Mouse (Mus musculus) stomach, postnatal 0 days (tissue): ENCODE measurements around the gene Gm27029. TPM values are rescaled to one million over a fixed set of nuclear protein-coding genes. Genes with fewer than 3 reads are reported as not detected.
"Not testable (repeated sequence)": the region's sequence is repeated elsewhere in the genome, so short reads cannot be mapped to it uniquely, and the experiment has no call there.

Source experiments
- ATAC-seq: fragments of 200-750 bp; cut with Nextera tagmentation; 2 replicates; pipeline ENCODE4 v1.8.0; 2017; ENCODE audit not compliant: low FRiP score, low TSS enrichment
- DNase-seq: peaks from one replicate; pipeline ENCODE4 v3.0.0-alpha.2; 2016; ENCODE audit warnings: low spot score
- H3K27ac ChIP-seq: fragments of 300-500 bp; sonication (generic); replicated peaks from 2 replicates; pipeline ENCODE4 v1.5.1; 2014; ENCODE audit warnings: mild to moderate bottlenecking, control low read depth
- H3K27me3 ChIP-seq: fragments of 300-500 bp; sonication (generic); 2 replicates; pipeline ENCODE4 v1.6.1; 2014; ENCODE audit warnings: low read length; ENCODE audit not compliant: control insufficient read depth, insufficient read depth
- H3K36me3 ChIP-seq: fragments of 300-500 bp; sonication (generic); 2 replicates; pipeline ENCODE4 v1.6.1; 2014; ENCODE audit warnings: low read length, mixed read lengths; ENCODE audit not compliant: control insufficient read depth, insufficient read depth
- H3K4me1 ChIP-seq: fragments of 300-500 bp; sonication (generic); replicated peaks from 2 replicates; pipeline ENCODE4 v1.6.1; 2014; ENCODE audit warnings: antibody characterized with exemption; ENCODE audit not compliant: control insufficient read depth, insufficient read depth
- H3K4me2 ChIP-seq: fragments of 300-500 bp; sonication (generic); replicated peaks from 2 replicates; pipeline ENCODE4 v1.6.1; 2014; ENCODE audit warnings: low read depth, mild to moderate bottlenecking, control low read depth, moderate library complexity
- H3K4me3 ChIP-seq: fragments of 300-500 bp; sonication (generic); 2 replicates; pipeline ENCODE4 v1.5.1; 2014; ENCODE audit warnings: low read depth, low read length, control low read depth
- H3K9ac ChIP-seq: fragments of 300-500 bp; sonication (generic); 2 replicates; pipeline ENCODE4 v1.6.1; 2014; ENCODE audit warnings: mild to moderate bottlenecking, low read length, control low read depth, mixed read lengths
- H3K9me3 ChIP-seq: fragments of 300-500 bp; sonication (generic); 2 replicates; pipeline ENCODE4 v1.6.1; 2016; ENCODE audit warnings: low read length; ENCODE audit not compliant: control insufficient read depth
- CTCF ChIP-seq: IDR thresholded peaks from 2 replicates; pipeline ENCODE4 v1.5.1; 2016; ENCODE audit warnings: antibody characterized with exemption, low read depth, mild to moderate bottlenecking, moderate library complexity
- EP300 ChIP-seq: optimal IDR thresholded peaks from 2 replicates; pipeline ENCODE3; 2016; ENCODE audit warnings: antibody characterized with exemption
- WGBS: fragments of 180-500 bp; shearing (Covaris S2); extraction: QIAGEN DNeasy Blood & Tissue Kit; methylation state at CpG from one replicate; pipeline ENCODE4 v1.1.7; 2014; 5-methylcytosine and 5-hydroxymethylcytosine counted together
- polyA plus RNA-seq: library from polyadenylated mRNA; unstranded; fragments of >200 nt; fragmentation: Nextera tagmentation; extraction: Ambion mirVana; gene quantifications from 2 replicates; pipeline ENCODE4 v1.2.1, GENCODE M21; 2015

Gm27029 gene
- polyA plus RNA-seq, 1 experiment from 2014 or later, result 3.1 TPM

GRCm38 (mm10) chr11:101381817-101382216, 42.8 kb downstream of the Gm27029 start:
- ATAC-seq, result no peak
- no peak for DNase-seq

GRCm38 (mm10) chr11:101378926-101379325, 45.7 kb downstream of the Gm27029 start:
- no peak for TF ChIP-seq CTCF
- TF ChIP-seq EP300, result no peak
- Histone ChIP-seq H3K4me2 (no peak overlapping the region), H3K36me3 (no peaks in the 10 kb centered on the region), H3K27me3 (no peaks in the 10 kb centered on the region), H3K27ac (no peak overlapping the region), H3K4me3 (no peak overlapping the region), H3K9me3 (no peaks in the 10 kb centered on the region), H3K4me1 (no peaks in the 10 kb centered on the region), H3K9ac (no peak overlapping the region)
- WGBS, result 69% methylated on average over 6 of the region's 6 CpGs
- ATAC-seq, result no peak
- DNase-seq, result no peak

More at GRCm38 (mm10) chr11:101381817-101382216, 42.8 kb downstream of the Gm27029 start:
- no peak for TF ChIP-seq CTCF
- TF ChIP-seq EP300, result no peak
- Histone ChIP-seq H3K4me2 (no peak overlapping the region), H3K36me3 (no peaks in the 10 kb centered on the region), H3K4me3 (no peak overlapping the region), H3K9me3 (no peaks in the 10 kb centered on the region), H3K9ac (no peak overlapping the region), H3K4me1 (no peaks in the 10 kb centered on the region), H3K27me3 (no peaks in the 10 kb centered on the region), H3K27ac (no peak overlapping the region)
- 20% methylated on average over 4 of the region's 4 CpGs for WGBS

GRCm38 (mm10) chr11:101378196-101378595, 46.4 kb downstream of the Gm27029 start:
- H3K9me3 ChIP-seq, H3K9ac ChIP-seq, DNase-seq, H3K4me2 ChIP-seq, H3K36me3 ChIP-seq, H3K4me3 ChIP-seq, H3K27ac ChIP-seq, ATAC-seq, H3K4me1 ChIP-seq, H3K27me3 ChIP-seq: not testable (repeated sequence)
- 93% methylated on average over 8 of the region's 8 CpGs for WGBS

- Histone ChIP-seq H3K27ac (no peak overlapping the region), H3K36me3 (no peaks in the 10 kb centered on the region), H3K9me3 (no peaks in the 10 kb centered on the region), H3K4me2 (no peak overlapping the region), H3K27me3 (no peaks in the 10 kb centered on the region), H3K9ac (no peak overlapping the region), H3K4me3 (no peak overlapping the region), H3K4me1 (no peaks in the 10 kb centered on the region)
- TF ChIP-seq EP300, result no peak
- TF ChIP-seq CTCF, result no peak
- no peak for DNase-seq
- ATAC-seq, result no peak
- WGBS, result 50% methylated on average over 7 of the region's 7 CpGs
These were observed 50.1 kb downstream of the Gm27029 start for GRCm38 (mm10) chr11:101374421-101374938.

- H3K9me3 ChIP-seq, result no peaks in the 10 kb centered on the region
- ATAC-seq (no peak), DNase-seq (no peak)
- no peaks in the 10 kb centered on the region for H3K27me3 ChIP-seq
- H3K27ac ChIP-seq, result no peak overlapping the region
- no peak overlapping the region for H3K4me2 ChIP-seq
- WGBS, result 74% methylated on average over 5 of the region's 5 CpGs
- H3K9ac ChIP-seq, result no peak overlapping the region
- H3K4me3 ChIP-seq, result no peak overlapping the region
- no peaks in the 10 kb centered on the region for H3K4me1 ChIP-seq
- TF ChIP-seq CTCF (no peak), EP300 (no peak)
- H3K36me3 ChIP-seq, result no peaks in the 10 kb centered on the region
These were observed 54.5 kb downstream of the Gm27029 start for GRCm38 (mm10) chr11:101370141-101370540.

GRCm38 (mm10) chr11:101367326-101367935, 57.2 kb downstream of the Gm27029 start, which contains the start of gene G6pc:
TSS of gene G6pc (plus strand) at chr11:101367561.
- Histone ChIP-seq H3K4me2 (no peak within 1 kb of the TSS), H3K27ac (no peak within 1 kb of the TSS), H3K9ac (no peak within 1 kb of the TSS), H3K4me3 (no peak within 1 kb of the TSS), H3K36me3 (no peaks in the 10 kb centered on the region), H3K9me3 (no peaks in the 10 kb centered on the region), H3K4me1 (no peaks in the 10 kb centered on the region), H3K27me3 (no peaks in the 10 kb centered on the region)
- no peak for ATAC-seq
- 83% methylated on average over 8 of the region's 8 CpGs for WGBS
- no peak for DNase-seq
- TF ChIP-seq CTCF, result no peak
- TF ChIP-seq EP300, result no peak
